Mouse (Mus musculus): ENCODE results near the gene Ctnnd2. TPM values are rescaled to one million over a fixed set of nuclear protein-coding genes. Genes with fewer than 3 reads are reported as not detected.

Gene Ctnnd2
- polyA plus RNA-seq, 1 experiment from 2014 or later, result 19.9 TPM

- ATAC-seq (ENCODE audit: insufficient read depth) (no peak), DNase-seq (no peak)
- no peak overlapping the region for H3K9ac ChIP-seq
- H3K4me1 ChIP-seq (ENCODE audit: insufficient read depth), result no peaks in the 10 kb centered on the region
- no peaks in the 10 kb centered on the region for H3K9me3 ChIP-seq (ENCODE audit: low read depth, low read length)
- H3K4me2 ChIP-seq, result no peak overlapping the region
- H3K4me3 ChIP-seq (ENCODE audit: low read depth, low read length), result no peak overlapping the region
- WGBS, result 29% methylated on average over 6 of the region's 6 CpGs
- no peak for TF ChIP-seq CTCF (IDR thresholded peaks at IDR 0.05; ENCODE audit: low read depth)
- H3K36me3 ChIP-seq (ENCODE audit: insufficient read depth), result no peaks in the 10 kb centered on the region
- no peaks in the 10 kb centered on the region for H3K27me3 ChIP-seq (ENCODE audit: insufficient read depth, low read length)
- no peak overlapping the region for H3K27ac ChIP-seq (ENCODE audit: low read depth)
These were observed 166.3 kb downstream of the Ctnnd2 start for GRCm38 (mm10) chr15:30338585-30339197.

- H3K4me3 ChIP-seq (ENCODE audit: low read depth, low read length), result no peak overlapping the region
- no peak overlapping the region for H3K9ac ChIP-seq
- DNase-seq, result no peak
- no peaks in the 10 kb centered on the region for H3K9me3 ChIP-seq (ENCODE audit: low read depth, low read length)
- no peak for TF ChIP-seq CTCF (IDR thresholded peaks at IDR 0.05; ENCODE audit: low read depth)
- no peaks in the 10 kb centered on the region for H3K27me3 ChIP-seq (ENCODE audit: insufficient read depth, low read length)
- H3K4me1 ChIP-seq (ENCODE audit: insufficient read depth), result no peaks in the 10 kb centered on the region
- 77% methylated on average over 5 of the region's 5 CpGs for whole genome bisulfite sequencing
- no peaks in the 10 kb centered on the region for H3K36me3 ChIP-seq (ENCODE audit: insufficient read depth)
- no peak for ATAC-seq (ENCODE audit: insufficient read depth)
- H3K4me2 ChIP-seq, result no peak overlapping the region
- H3K27ac ChIP-seq (ENCODE audit: low read depth), result no peak overlapping the region
These were observed 173.4 kb downstream of the Ctnnd2 start for GRCm38 (mm10) chr15:30345754-30346153.

DNA sequence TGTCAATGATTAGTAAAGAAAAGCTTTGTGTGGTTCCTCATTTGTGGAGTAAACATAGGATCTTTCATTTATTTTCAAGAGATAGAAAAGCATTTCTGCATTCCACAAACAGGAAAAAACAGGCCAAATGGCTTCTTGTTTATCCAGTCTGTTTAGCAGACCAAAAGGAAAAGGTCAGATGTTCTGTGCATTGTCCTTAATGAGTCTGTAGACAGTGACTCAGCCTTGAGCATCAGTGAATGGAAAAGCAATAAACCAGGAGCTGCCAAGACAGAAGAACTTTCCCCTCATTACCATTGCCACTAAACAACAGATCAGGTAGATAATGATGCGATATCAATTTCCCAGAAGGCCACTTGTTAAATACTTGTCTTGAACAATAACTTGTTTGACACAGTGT lies 192.1 kb downstream of the Ctnnd2 start:
- ATAC-seq (ENCODE audit: insufficient read depth) (no peak), DNase-seq (no peak)
- Histone ChIP-seq H3K9ac (no peak overlapping the region), H3K4me3 (ENCODE audit: low read depth, low read length) (no peak overlapping the region), H3K4me2 (no peak overlapping the region), H3K27me3 (ENCODE audit: insufficient read depth, low read length) (no peaks in the 10 kb centered on the region), H3K36me3 (ENCODE audit: insufficient read depth) (no peaks in the 10 kb centered on the region), H3K9me3 (ENCODE audit: low read depth, low read length) (no peaks in the 10 kb centered on the region), H3K27ac (ENCODE audit: low read depth) (no peak overlapping the region), H3K4me1 (ENCODE audit: insufficient read depth) (no peaks in the 10 kb centered on the region)
- no peak for TF ChIP-seq CTCF (IDR thresholded peaks at IDR 0.05; ENCODE audit: low read depth)
- WGBS, result 100% methylated on average over 1 of the region's 1 CpGs

DNA sequence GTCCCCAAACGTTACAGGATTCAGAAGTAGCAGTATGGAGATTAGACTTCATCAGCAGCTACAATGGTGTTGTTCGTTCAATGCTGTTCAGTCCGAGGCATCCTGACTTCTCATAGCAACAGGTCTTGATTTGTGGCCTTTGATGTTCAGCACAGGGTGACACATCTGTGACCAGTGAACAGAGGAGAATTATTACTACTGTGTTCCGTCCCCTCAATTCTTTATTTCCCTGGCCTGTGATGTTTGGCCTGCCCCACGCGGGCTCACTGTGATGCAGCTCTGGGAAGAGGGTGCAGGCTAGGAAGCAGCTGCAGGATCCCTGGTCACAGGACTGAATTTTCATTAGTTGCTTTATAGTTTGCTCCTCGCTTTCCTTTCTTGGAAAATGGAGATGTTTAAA lies 197.6 kb downstream of the Ctnnd2 start:
- Histone ChIP-seq H3K27ac (ENCODE audit: low read depth) (no peak overlapping the region), H3K9me3 (ENCODE audit: low read depth, low read length) (no peaks in the 10 kb centered on the region), H3K4me3 (ENCODE audit: low read depth, low read length) (no peak overlapping the region), H3K9ac (no peak overlapping the region), H3K4me1 (ENCODE audit: insufficient read depth) (no peaks in the 10 kb centered on the region), H3K4me2 (no peak overlapping the region), H3K27me3 (ENCODE audit: insufficient read depth, low read length) (no peaks in the 10 kb centered on the region), H3K36me3 (ENCODE audit: insufficient read depth) (no peaks in the 10 kb centered on the region)
- WGBS, result 72% methylated on average over 7 of the region's 7 CpGs
- no peak for TF ChIP-seq CTCF (IDR thresholded peaks at IDR 0.05; ENCODE audit: low read depth)
- no peak for ATAC-seq (ENCODE audit: insufficient read depth)
- no peak for DNase-seq

- 63% methylated on average over 2 of the region's 2 CpGs for WGBS
- Histone ChIP-seq H3K27ac (ENCODE audit: low read depth) (0 out of 2 replicates have a peak overlapping the region, but pooled peaks have one; percentile 24), H3K4me1 (ENCODE audit: insufficient read depth) (no peaks in the 10 kb centered on the region), H3K4me3 (ENCODE audit: low read depth, low read length) (no peak overlapping the region), H3K27me3 (ENCODE audit: insufficient read depth, low read length) (no peaks in the 10 kb centered on the region), H3K9ac (no peak overlapping the region), H3K4me2 (no peak overlapping the region), H3K36me3 (ENCODE audit: insufficient read depth) (no peaks in the 10 kb centered on the region), H3K9me3 (ENCODE audit: low read depth, low read length) (no peaks in the 10 kb centered on the region)
- no peak for TF ChIP-seq CTCF (IDR thresholded peaks at IDR 0.05; ENCODE audit: low read depth)
- DNase-seq (peak; percentile 26), ATAC-seq (ENCODE audit: insufficient read depth) (no peak)
These were observed 198.8 kb downstream of the Ctnnd2 start for GRCm38 (mm10) chr15:30371151-30371550.

- Histone ChIP-seq H3K9ac (no peak overlapping the region), H3K4me2 (no peak overlapping the region), H3K9me3 (ENCODE audit: low read depth, low read length) (no peaks in the 10 kb centered on the region), H3K27ac (ENCODE audit: low read depth) (no peak overlapping the region), H3K36me3 (ENCODE audit: insufficient read depth) (no peaks in the 10 kb centered on the region), H3K4me1 (ENCODE audit: insufficient read depth) (no peaks in the 10 kb centered on the region), H3K27me3 (ENCODE audit: insufficient read depth, low read length) (no peaks in the 10 kb centered on the region), H3K4me3 (ENCODE audit: low read depth, low read length) (no peak overlapping the region)
- 75% methylated on average over 6 of the region's 6 CpGs for WGBS
- no peak for DNase-seq
- TF ChIP-seq CTCF (IDR thresholded peaks at IDR 0.05; ENCODE audit: low read depth), result no peak
- no peak for ATAC-seq (ENCODE audit: insufficient read depth)
These were observed 201.3 kb downstream of the Ctnnd2 start for GRCm38 (mm10) chr15:30373654-30374215.

DNA sequence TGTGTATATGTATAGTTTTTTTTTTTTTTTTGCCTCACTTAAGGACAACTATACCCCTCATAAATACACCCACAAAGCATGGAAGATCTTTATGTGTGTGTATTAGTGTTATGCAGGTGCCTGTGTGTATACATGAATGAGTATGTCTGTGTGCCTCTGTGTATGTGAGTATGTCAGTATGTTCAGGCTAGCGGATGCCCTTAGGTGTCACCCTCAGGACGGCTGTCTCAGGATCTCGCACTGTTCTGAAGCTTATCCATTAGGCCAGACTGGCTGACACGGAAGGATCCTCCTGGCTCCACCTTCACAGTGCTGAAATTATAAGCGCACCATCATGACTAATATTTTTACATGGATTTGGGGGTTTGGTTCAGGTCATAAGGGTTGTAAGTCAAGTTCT lies 202.5 kb downstream of the Ctnnd2 start:
- Histone ChIP-seq H3K9me3 (ENCODE audit: low read depth, low read length) (no peaks in the 10 kb centered on the region), H3K9ac (no peak overlapping the region), H3K36me3 (ENCODE audit: insufficient read depth) (no peaks in the 10 kb centered on the region), H3K4me3 (ENCODE audit: low read depth, low read length) (no peak overlapping the region), H3K27ac (ENCODE audit: low read depth) (no peak overlapping the region), H3K4me2 (no peak overlapping the region), H3K27me3 (ENCODE audit: insufficient read depth, low read length) (no peaks in the 10 kb centered on the region), H3K4me1 (ENCODE audit: insufficient read depth) (no peaks in the 10 kb centered on the region)
- no peak for DNase-seq
- TF ChIP-seq CTCF (IDR thresholded peaks at IDR 0.05; ENCODE audit: low read depth), result no peak
- ATAC-seq (ENCODE audit: insufficient read depth), result no peak
- 72% methylated on average over 5 of the region's 5 CpGs for WGBS
